Mouse (Mus musculus): ENCODE measurements around the gene Prr5.
A peak's percentile ranks its signal among the peaks of the same experiment; 100 is the strongest.
"Not testable (repeated sequence)": the region's sequence is repeated elsewhere in the genome, so short reads cannot be mapped to it uniquely, and the experiment has no call there.

Gene Prr5

GRCm38 (mm10) chr15:84712566-84713405 lies 43.4 kb downstream of the Prr5 start:
- DNase-seq (ENCODE audit: low read depth, low spot score) = no peak

DNA sequence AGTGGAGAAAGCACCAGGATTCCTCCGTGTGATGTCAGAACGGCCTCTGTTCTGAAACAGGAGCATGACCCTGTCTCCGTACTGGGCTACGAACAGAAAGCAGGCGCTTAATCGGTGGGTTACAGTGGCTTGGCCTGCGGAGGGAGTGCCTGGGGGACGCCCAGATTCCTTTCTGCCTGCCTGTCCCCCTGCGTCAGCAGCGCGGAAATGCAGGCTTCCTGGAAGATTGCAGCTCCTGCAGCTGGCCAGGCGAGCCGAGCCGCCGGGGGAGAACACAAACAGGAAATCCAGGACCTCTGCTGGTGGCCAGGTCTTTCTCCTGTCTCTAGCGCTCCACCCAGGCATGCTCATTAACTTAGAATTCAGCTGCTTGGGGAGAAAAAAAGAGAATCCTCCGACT lies 45.3 kb downstream of the Prr5 start:
- DNase-seq (ENCODE audit: low read depth, low spot score) = peak; percentile 89

- DNase-seq (ENCODE audit: low read depth, low spot score) = no peak
These were observed 45.7 kb downstream of the Prr5 start for GRCm38 (mm10) chr15:84715132-84715531.

DNA sequence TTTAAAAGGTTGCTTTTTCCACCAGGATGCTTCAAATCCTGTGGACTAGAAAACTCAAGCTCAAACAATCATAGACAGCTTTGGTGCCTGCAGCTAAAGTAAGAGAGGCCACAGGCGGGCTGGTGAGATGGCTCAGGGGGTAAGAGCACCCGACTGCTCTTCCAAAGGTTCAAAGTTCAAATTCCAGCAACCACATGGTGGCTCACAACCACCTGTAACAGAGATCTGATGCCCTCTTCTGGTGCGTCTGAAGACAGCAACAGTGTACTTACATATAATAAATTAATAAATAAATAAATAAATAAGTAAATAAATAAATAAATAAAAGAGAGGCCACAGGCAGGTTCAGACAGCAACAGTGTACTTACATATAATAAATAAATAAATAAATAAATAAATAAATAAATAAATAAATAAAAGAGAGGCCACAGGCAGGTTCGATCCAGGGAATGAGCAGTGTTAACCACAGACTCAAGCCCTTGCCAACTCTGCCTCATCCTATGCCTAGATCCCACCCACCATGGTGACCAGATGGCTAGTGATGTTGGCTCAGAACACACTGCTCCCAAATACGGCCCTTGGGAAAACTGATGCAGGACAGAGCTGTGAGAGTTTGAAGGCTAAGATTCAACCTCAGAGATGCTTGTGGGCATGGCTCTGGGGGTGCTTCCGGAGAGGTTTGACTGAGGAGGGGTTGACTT lies 48.3 kb downstream of the Prr5 start:
- DNase-seq (ENCODE audit: low read depth, low spot score) = not testable (repeated sequence)

GRCm38 (mm10) chr15:84718785-84719184 lies 49.4 kb downstream of the Prr5 start:
- no peak for DNase-seq (ENCODE audit: low read depth, low spot score)

GRCm38 (mm10) chr15:84719791-84720190 lies 50.4 kb downstream of the Prr5 start, which contains the start of gene Arhgap8:
TSS of gene Arhgap8 (plus strand) at chr15:84720052.
- no peak for DNase-seq (ENCODE audit: low read depth, low spot score)

DNA sequence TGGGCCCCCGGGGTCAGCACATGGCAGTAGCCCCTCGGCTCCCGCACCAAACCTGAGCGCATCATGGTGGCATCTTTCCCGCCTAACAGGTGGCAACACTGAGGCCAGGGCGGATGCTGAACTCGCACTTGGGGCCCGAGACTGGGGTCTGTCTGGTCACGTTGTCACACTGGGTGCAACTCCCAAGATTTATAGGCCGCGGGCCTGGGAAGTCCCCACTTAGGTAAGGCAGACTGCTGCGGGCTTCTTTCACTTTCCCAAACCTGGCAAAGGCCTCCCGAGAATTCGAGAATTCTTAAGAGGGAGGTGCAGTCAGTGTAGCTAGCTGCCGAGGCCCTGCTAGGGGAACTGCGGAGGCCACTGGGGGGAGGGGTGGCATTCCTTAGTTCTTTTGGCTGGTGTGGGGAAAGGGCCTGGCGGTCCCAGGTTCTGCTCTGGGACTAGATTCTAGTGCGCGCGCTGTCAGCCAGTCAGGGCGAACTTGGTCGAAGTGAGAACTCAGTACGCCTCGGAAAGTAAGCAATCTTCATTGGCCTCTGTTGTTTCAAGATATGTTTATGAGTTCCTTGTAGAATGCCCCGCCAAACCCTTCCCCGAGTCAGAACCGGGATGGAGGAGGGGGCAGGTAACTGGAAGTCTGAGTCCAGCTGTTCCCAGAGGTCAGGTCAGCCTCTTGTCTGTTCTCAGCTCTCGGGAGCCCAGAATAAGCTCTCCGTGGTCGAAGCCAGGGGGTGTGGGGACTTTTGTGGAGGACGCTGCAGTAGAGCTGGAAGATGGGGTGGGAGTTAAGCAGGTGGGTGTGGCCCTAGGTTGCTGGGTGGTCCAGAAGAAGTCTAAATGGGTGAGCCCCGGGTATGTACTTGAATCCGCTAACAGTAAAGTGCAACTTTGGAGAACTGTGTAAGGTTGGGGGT lies 51.1 kb downstream of the Prr5 start:
- peak; percentile 69 for DNase-seq (ENCODE audit: low read depth, low spot score)

DNA sequence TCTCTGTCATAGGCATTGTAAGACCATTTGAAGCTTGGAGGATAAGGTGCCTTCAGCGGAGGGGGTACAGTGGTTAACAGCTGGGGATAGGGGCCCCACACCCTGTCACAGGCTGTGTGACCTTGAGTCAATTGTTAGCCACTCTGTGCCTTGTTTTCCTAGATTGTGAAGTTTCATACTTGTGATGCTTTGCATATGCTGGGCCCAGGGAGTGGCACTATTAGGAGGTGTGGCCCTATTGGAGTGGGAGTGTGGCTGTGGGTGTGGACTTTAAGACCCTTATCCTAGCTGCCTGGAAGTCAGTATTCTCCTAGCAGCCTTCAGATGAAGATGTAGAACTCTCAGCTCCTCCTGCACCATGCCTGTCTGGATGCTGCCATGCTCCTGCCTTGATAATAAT lies 54.2 kb downstream of the Prr5 start:
- DNase-seq (ENCODE audit: low read depth, low spot score) = not testable (repeated sequence)

- DNase-seq (ENCODE audit: low read depth, low spot score) = no peak
These were observed 54.8 kb downstream of the Prr5 start for GRCm38 (mm10) chr15:84724199-84724598.

GRCm38 (mm10) chr15:84729685-84730084 lies 60.3 kb downstream of the Prr5 start:
- DNase-seq (ENCODE audit: low read depth, low spot score) = no peak

DNA sequence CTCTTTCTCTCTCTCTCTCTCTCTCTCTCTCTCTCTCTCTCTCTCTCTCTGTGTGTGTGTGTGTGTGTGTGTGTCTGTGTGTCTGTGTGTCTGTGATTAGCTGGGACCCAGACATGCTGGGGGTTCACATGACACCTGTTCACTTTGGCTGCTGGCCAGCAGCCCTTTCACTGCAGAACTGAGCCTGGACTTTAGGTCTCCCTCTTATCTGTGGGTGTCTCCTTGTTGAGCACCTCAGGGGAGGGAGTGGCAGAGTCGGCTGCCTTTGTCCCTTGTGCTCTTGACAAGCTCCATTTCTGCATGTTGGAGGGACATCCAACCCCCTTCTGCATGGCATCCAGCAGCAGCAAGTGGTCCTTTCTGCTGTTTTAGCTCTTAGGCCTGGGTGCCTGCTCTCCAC lies 61.5 kb downstream of the Prr5 start:
- DNase-seq (ENCODE audit: low read depth, low spot score) = no peak

- peak; percentile 73 for DNase-seq (ENCODE audit: low read depth, low spot score)
These were observed 62.4 kb downstream of the Prr5 start for GRCm38 (mm10) chr15:84731676-84732424.

- no peak for DNase-seq (ENCODE audit: low read depth, low spot score)
These were observed 63.0 kb downstream of the Prr5 start for GRCm38 (mm10) chr15:84732425-84732749.

DNA sequence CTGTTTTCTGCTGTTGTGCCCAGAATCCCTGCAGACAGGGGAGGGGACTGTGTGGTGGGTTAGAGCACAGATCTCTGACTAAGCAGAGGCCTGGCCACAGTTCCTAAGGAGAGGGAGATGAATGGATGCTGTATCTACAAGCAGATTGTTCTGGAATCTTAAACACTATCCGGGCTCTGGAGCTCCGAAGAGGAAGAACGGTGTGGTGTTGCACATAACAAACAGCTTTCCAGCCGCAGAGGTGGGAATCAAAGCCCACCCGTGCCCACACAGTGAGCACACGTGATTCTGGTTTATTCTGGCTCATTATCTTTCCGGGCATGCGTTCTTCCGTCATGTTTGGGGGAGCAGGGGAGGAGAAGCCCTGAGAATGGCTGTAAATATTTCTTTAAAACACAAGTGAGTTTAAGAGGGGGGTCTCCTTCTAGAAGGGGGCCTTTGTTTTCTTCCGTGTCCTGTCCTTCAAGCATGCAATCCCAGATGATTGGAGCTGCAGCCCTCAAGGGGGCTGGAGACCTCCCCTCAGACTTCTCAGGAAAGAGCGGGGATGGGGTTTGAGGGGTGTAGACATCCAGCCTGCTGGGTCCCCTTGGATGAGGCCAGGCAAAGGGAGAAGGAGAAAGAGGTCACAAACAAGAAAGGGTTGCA lies 67.0 kb downstream of the Prr5 start:
- no peak for DNase-seq (ENCODE audit: low read depth, low spot score)

DNA sequence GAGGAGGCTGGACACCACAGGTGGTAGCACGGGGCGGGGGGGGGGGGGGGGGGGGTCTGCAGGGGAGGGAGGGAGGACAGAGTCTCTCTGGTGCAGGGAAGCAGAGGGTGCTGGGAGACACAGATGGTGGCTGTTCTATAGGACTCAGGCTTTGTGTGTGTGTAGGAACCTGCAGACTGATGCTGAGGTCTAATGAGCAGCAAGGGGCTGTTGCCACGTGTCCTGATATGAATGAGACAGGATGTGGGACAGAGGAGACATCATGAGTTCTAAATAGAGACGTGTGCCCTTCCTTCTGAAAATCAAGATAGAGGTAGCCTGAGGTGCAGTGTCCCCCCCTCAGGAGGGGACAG lies 67.5 kb downstream of the Prr5 start:
- DNase-seq (ENCODE audit: low read depth, low spot score) = no peak

DNA sequence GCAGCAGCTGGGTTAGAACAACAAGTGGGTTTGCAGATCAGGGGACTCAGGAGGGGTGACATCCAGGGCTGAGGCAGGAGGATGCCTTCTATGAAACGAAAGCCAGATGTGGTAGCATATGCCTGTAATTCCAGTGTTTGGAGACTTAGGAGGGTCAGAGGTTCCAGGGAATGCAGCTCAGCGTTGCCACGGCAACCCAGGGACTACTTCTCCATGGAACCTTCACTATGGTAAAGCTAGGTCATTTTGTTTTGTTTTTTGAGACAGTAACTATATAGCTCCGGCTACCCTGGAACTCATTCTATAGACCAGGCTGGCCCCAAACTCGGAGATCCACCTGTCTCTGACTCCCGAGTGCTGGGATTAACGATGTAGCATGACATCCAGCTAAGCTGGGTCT lies 68.8 kb downstream of the Prr5 start:
- DNase-seq (ENCODE audit: low read depth, low spot score) = no peak

DNA sequence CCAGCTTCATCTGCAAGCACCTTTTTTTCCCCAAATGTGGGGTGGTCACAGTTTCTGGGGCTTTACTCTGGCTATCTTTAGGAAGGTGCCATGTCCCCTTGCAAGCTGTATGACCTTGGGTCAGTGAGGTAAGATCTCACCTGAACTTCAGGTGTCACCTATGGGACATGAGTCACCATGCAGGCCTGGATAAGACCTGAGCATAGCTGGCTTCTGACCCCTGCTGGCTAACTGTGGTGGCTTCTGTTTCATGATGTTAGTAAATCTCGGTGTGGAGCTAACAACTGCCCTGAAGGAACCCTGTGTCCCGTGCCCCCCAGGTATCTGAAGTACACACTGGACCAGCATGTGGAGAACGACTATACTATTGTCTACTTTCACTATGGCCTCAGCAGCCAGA lies 72.2 kb downstream of the Prr5 start:
- DNase-seq (ENCODE audit: low read depth, low spot score) = no peak

GRCm38 (mm10) chr15:84743347-84743746 lies 73.9 kb downstream of the Prr5 start:
- DNase-seq (ENCODE audit: low read depth, low spot score) = no peak

GRCm38 (mm10) chr15:84744308-84744707 lies 74.9 kb downstream of the Prr5 start:
- DNase-seq (ENCODE audit: low read depth, low spot score) = no peak

GRCm38 (mm10) chr15:84745831-84746230 lies 76.4 kb downstream of the Prr5 start:
- DNase-seq (ENCODE audit: low read depth, low spot score) = no peak
